8 mouse cellular contexts compared by ENCODE assay signal in the genomic region with DNA sequence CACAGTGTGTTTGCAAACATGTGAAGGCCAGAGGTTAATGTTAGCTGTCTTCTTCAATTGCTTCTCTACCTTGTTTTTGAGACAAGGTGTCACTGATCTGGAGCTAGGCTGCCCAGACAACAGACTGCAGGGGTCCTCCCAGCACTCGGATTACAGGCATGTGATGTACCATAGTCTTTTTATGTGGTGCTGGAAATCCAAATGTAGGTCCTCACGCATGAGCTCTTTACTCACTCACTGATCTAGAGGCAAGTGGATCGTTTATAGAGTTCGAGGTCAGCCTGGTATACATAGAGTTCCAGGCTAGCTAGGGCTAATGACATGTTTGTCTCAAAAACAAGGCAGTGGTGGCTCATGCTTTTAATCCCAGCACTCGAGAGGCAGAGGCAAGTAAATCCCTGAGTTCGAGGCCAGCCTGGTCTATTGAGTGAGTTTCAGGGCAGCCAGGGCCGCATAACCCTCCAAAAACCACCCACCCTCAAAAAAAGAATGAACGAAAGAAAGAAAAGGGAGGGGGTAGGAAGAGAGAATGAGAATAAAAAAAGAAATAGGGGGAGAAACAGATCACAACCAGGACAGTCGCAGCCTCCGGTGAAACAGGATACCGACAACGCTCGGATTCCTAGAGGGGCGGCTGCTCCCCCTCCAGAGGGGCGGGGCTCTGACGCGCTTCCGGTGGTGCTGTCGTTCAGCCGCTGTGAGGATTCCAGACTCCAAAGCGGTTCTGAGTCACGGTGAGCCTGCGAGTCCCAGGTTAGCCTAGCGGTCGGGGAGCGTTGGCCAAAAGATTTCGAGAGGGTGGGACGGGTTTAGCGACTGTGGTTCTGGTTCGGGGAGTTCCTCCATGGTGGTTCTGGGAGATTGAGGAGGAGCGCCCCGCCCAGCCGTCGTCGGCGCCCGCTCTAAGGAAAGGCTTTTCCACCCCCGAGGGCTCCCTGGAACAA. TPM values are rescaled to one million over a fixed set of nuclear protein-coding genes. Genes with fewer than 3 reads are reported as not detected.
DNase-seq lines count a peak whose midpoint lies in the region; ATAC-seq and TF ChIP-seq lines count a peak whose summit lies in the region.

TSS of gene Zscan21 (plus strand) at position 649 of the 944 bp plus-strand sequence.

- peaks cover 15% of the 10 kb centered on the region for H3K36me3 ChIP-seq in E14TG2a.4 (ENCODE audit: insufficient read depth, low read length)
- H3K36me3 ChIP-seq in forebrain, embryonic 12.5 days (replicated peaks): peaks cover 16% of the 10 kb centered on the region
- peaks cover 6% of the 10 kb centered on the region; the same call in 1 of the 2 replicates for H3K36me3 ChIP-seq in heart, postnatal 0 days (replicated peaks; ENCODE audit: control insufficient read depth, insufficient read depth, low read length)
- no peaks in the 10 kb centered on the region for H3K36me3 ChIP-seq in liver, embryonic 16.5 days (ENCODE audit: control insufficient read depth, insufficient read depth)
- H3K36me3 ChIP-seq in neural tube, embryonic 13.5 days: peaks cover 17% of the 10 kb centered on the region
- H3K36me3 ChIP-seq in testis, adult 2 months (ENCODE audit: control insufficient read depth, insufficient read depth, low read length): no peaks in the 10 kb centered on the region

- no peak; the same call in 1 of the 2 replicates for TF ChIP-seq EP300 in heart, postnatal 0 days (IDR thresholded peaks at IDR 0.05; ENCODE audit: low read depth)

- no peaks in the 10 kb centered on the region for H3K27me3 ChIP-seq in E14TG2a.4 (ENCODE audit: insufficient read depth, low read length)
- H3K27me3 ChIP-seq in forebrain, embryonic 12.5 days: no peaks in the 10 kb centered on the region
- no peaks in the 10 kb centered on the region for H3K27me3 ChIP-seq in heart, postnatal 0 days (ENCODE audit: control insufficient read depth, insufficient read depth, low read length)
- no peaks in the 10 kb centered on the region for H3K27me3 ChIP-seq in liver, embryonic 16.5 days (ENCODE audit: control insufficient read depth, insufficient read depth, low read depth, low read length)
- no peaks in the 10 kb centered on the region for H3K27me3 ChIP-seq in neural tube, embryonic 13.5 days
- H3K27me3 ChIP-seq in testis, adult 2 months (ENCODE audit: control insufficient read depth, insufficient read depth, low read length): no peaks in the 10 kb centered on the region

- no peak for TF ChIP-seq CTCF in E14TG2a.4 (conservative IDR thresholded peaks at IDR 0.05; ENCODE audit: low read length)
- peak; percentile 11; the same call in 1 of the 2 replicates for TF ChIP-seq CTCF in heart, postnatal 0 days (IDR thresholded peaks at IDR 0.05; ENCODE audit: low read depth)
- TF ChIP-seq CTCF in testis, adult 2 months (IDR thresholded peaks at IDR 0.05; ENCODE audit: control insufficient read depth, insufficient read depth, insufficient replicate concordance, low read depth, low read length): no peak

- peak within 1 kb of the TSS; percentile 83 for H3K9ac ChIP-seq in forebrain, embryonic 12.5 days
- H3K9ac ChIP-seq in heart, postnatal 0 days (replicated peaks; ENCODE audit: low read depth, low read length): peak within 1 kb of the TSS; percentile 80
- H3K9ac ChIP-seq in liver, embryonic 16.5 days (ENCODE audit: low read depth, low read length): peak within 1 kb of the TSS; percentile 75
- H3K9ac ChIP-seq in neural tube, embryonic 13.5 days: peak within 1 kb of the TSS; percentile 85

- ATAC-seq in forebrain, embryonic 12.5 days (ENCODE audit: low FRiP score): peak; percentile 96
- ATAC-seq in heart, postnatal 0 days (ENCODE audit: insufficient read depth, low read depth): peak; percentile 98
- ATAC-seq in liver, embryonic 16.5 days (ENCODE audit: low read depth): peak; percentile 98
- peak; percentile 96 for ATAC-seq in neural tube, embryonic 13.5 days (ENCODE audit: low read depth)

- 7% methylated on average over 38 of the region's 38 CpGs for WGBS in forebrain, embryonic 12.5 days
- WGBS in heart, postnatal 0 days: 7% methylated on average over 38 of the region's 38 CpGs
- WGBS in liver, embryonic 16.5 days (ENCODE audit: insufficient replicate concordance): 7% methylated on average over 38 of the region's 38 CpGs
- 8% methylated on average over 38 of the region's 38 CpGs for WGBS in neural tube, embryonic 13.5 days

- peak; percentile 83 for DNase-seq in c-Kit-positive CD71-positive TER-119-positive erythroid progenitor cells, embryonic 14.5 days (ENCODE audit: low spot score)
- DNase-seq in heart, postnatal 0 days (ENCODE audit: low spot score): peak; percentile 94
- peak; percentile 91 to 94 for DNase-seq in kidney, postnatal 4 days

- TF ChIP-seq POLR2A in testis, adult 2 months (IDR thresholded peaks at IDR 0.05; ENCODE audit: control insufficient read depth, low read depth, low read length): peak; percentile 99

- H3K4me2 ChIP-seq in forebrain, embryonic 12.5 days: peak within 1 kb of the TSS; percentile 70
- peak within 1 kb of the TSS; percentile 77 for H3K4me2 ChIP-seq in heart, postnatal 0 days (ENCODE audit: low read depth, low read length)
- peak within 1 kb of the TSS; percentile 76 for H3K4me2 ChIP-seq in liver, embryonic 16.5 days (ENCODE audit: low read depth, low read length)
- H3K4me2 ChIP-seq in neural tube, embryonic 13.5 days: peak within 1 kb of the TSS; percentile 71

- H3K27ac ChIP-seq in forebrain, embryonic 12.5 days: peak within 1 kb of the TSS; percentile 93
- peak within 1 kb of the TSS; percentile 95 for H3K27ac ChIP-seq in heart, postnatal 0 days (ENCODE audit: low read depth)
- H3K27ac ChIP-seq in liver, embryonic 16.5 days (ENCODE audit: low read length): peak within 1 kb of the TSS; percentile 93
- H3K27ac ChIP-seq in neural tube, embryonic 13.5 days (replicated peaks): peak within 1 kb of the TSS; percentile 92
- peak within 1 kb of the TSS; percentile 95 for H3K27ac ChIP-seq in testis, adult 2 months (ENCODE audit: control insufficient read depth, insufficient read depth, low read depth, low read length)

- peaks cover 39% of the 10 kb centered on the region for H3K4me1 ChIP-seq in E14TG2a.4 (replicated peaks; ENCODE audit: low read depth, low read length)
- H3K4me1 ChIP-seq in forebrain, embryonic 12.5 days: peaks cover 19% of the 10 kb centered on the region
- H3K4me1 ChIP-seq in heart, postnatal 0 days (ENCODE audit: control insufficient read depth, insufficient read depth): 0 out of 2 replicates have a peak, but pooled peaks cover 9% of the 10 kb centered on the region
- peaks cover 19% of the 10 kb centered on the region for H3K4me1 ChIP-seq in liver, embryonic 16.5 days (ENCODE audit: control insufficient read depth, low read depth, low read length)
- H3K4me1 ChIP-seq in neural tube, embryonic 13.5 days (replicated peaks): peaks cover 27% of the 10 kb centered on the region
- H3K4me1 ChIP-seq in testis, adult 2 months (ENCODE audit: control insufficient read depth, insufficient read depth, low read length): no peaks in the 10 kb centered on the region; the same call in 1 of the 2 replicates

- H3K9me3 ChIP-seq in E14TG2a.4 (ENCODE audit: low read length): no peaks in the 10 kb centered on the region
- no peaks in the 10 kb centered on the region for H3K9me3 ChIP-seq in forebrain, embryonic 12.5 days
- no peaks in the 10 kb centered on the region for H3K9me3 ChIP-seq in heart, postnatal 0 days (replicated peaks; ENCODE audit: control insufficient read depth, low read length)
- H3K9me3 ChIP-seq in liver, embryonic 16.5 days (replicated peaks; ENCODE audit: control insufficient read depth, low read length): no peaks in the 10 kb centered on the region
- no peaks in the 10 kb centered on the region for H3K9me3 ChIP-seq in neural tube, embryonic 13.5 days

- H3K4me3 ChIP-seq in E14TG2a.4 (replicated peaks; ENCODE audit: low read length): peak within 1 kb of the TSS; percentile 89
- peak within 1 kb of the TSS; percentile 57 for H3K4me3 ChIP-seq in forebrain, embryonic 12.5 days (replicated peaks)
- peak within 1 kb of the TSS; percentile 78 for H3K4me3 ChIP-seq in heart, postnatal 0 days (ENCODE audit: low read depth, low read length)
- H3K4me3 ChIP-seq in liver, embryonic 16.5 days (ENCODE audit: low read depth, low read length): peak within 1 kb of the TSS; percentile 77
- peak within 1 kb of the TSS; percentile 66 for H3K4me3 ChIP-seq in neural tube, embryonic 13.5 days
- peak within 1 kb of the TSS; percentile 100 for H3K4me3 ChIP-seq in testis, adult 2 months (ENCODE audit: control insufficient read depth, low read depth, low read length)

RNA-seq across cellular contexts. Expression of gene Zscan21, which starts in this region (rescaled TPM):
- polyA plus RNA-seq in forebrain, embryonic 12.5 days (2016; fragmentation: Nextera tagmentation; extraction: Ambion mirVana): 101 and 103 TPM in 2 replicates
- 7.7 and 14.0 TPM in 2 replicates for total RNA-seq in heart, postnatal 0 days (2014; rRNA removed; ENCODE audit: low replicate concordance)
- 25.0 and 25.2 TPM in 2 replicates for polyA plus RNA-seq in heart, postnatal 0 days (2015; fragmentation: Nextera tagmentation; extraction: Ambion mirVana)
- 14.6 and 15.1 TPM in 2 replicates for polyA plus RNA-seq in liver, embryonic 16.5 days (2015; fragmentation: Nextera tagmentation; extraction: Ambion mirVana)
- polyA plus RNA-seq in neural tube, embryonic 13.5 days (2015; fragmentation: Nextera tagmentation; extraction: Ambion mirVana): 96.3 and 98.2 TPM in 2 replicates
- 51.4 and 58.2 TPM in 2 replicates for polyA plus RNA-seq in testis, adult 2 months (2012; rRNA removed)

Comparison
In these comparisons a context has a peak if more than half of its experiments do, and no peak if none do; other contexts are left out.
1. Peak in every context shown above with its lines: DNase-seq, ATAC-seq, H3K4me3 ChIP-seq and H3K27ac ChIP-seq.